ENCODE assay signal across 8 mouse cellular contexts in genomic region chr16:65664787-65665186, GRCm38 (mm10).
DNase-seq lines count a peak whose midpoint lies in the region; ATAC-seq and TF ChIP-seq lines count a peak whose summit lies in the region.

No protein-coding gene starts in this region.

- peak; percentile 51; the same call in 1 of the 2 replicates for ATAC-seq in hindbrain, embryonic 11.5 days (ENCODE audit: low FRiP score)
- no peak for ATAC-seq in hindbrain, embryonic 14.5 days (ENCODE audit: low FRiP score)
- peak; percentile 66 for ATAC-seq in intestine, postnatal 0 days
- peak; percentile 11; the same call in 1 of the 2 replicates for ATAC-seq in lung, embryonic 14.5 days (ENCODE audit: insufficient read depth)

- peak; percentile 14 for TF ChIP-seq RAD21 in MEL (IDR thresholded peaks at IDR 0.05; ENCODE audit: low read depth, low read length)

- 64% methylated on average over 3 of the region's 3 CpGs for WGBS in hindbrain, embryonic 11.5 days
- 77% methylated on average over 3 of the region's 3 CpGs for WGBS in hindbrain, embryonic 14.5 days
- WGBS in intestine, postnatal 0 days = 74% methylated on average over 3 of the region's 3 CpGs
- 55% methylated on average over 3 of the region's 3 CpGs for WGBS in lung, embryonic 14.5 days

- H3K36me3 ChIP-seq in hindbrain, embryonic 11.5 days (ENCODE audit: control insufficient read depth, insufficient read depth, low read length) = no peaks in the 10 kb centered on the region
- H3K36me3 ChIP-seq in hindbrain, embryonic 14.5 days (replicated peaks; ENCODE audit: control insufficient read depth, insufficient read depth) = no peaks in the 10 kb centered on the region
- no peaks in the 10 kb centered on the region for H3K36me3 ChIP-seq in MEL (ENCODE audit: control insufficient read depth in 1 of 2, insufficient read depth in 2 of 2, low read length in 2 of 2)
- no peaks in the 10 kb centered on the region for H3K36me3 ChIP-seq in intestine, postnatal 0 days (ENCODE audit: control insufficient read depth, insufficient read depth)
- H3K36me3 ChIP-seq in lung, embryonic 14.5 days (ENCODE audit: insufficient read depth) = no peaks in the 10 kb centered on the region
- H3K36me3 ChIP-seq in testis, adult 2 months (ENCODE audit: control insufficient read depth, insufficient read depth, low read length) = no peaks in the 10 kb centered on the region

- H3K4me1 ChIP-seq in hindbrain, embryonic 11.5 days (replicated peaks; ENCODE audit: control insufficient read depth, insufficient read depth, low read length) = no peaks in the 10 kb centered on the region
- no peaks in the 10 kb centered on the region for H3K4me1 ChIP-seq in hindbrain, embryonic 14.5 days (replicated peaks; ENCODE audit: control insufficient read depth, insufficient read depth, low read length)
- no peaks in the 10 kb centered on the region for H3K4me1 ChIP-seq in MEL (ENCODE audit: control insufficient read depth in 1 of 2, insufficient read depth in 2 of 2, low read length in 2 of 2)
- no peaks in the 10 kb centered on the region for H3K4me1 ChIP-seq in intestine, postnatal 0 days (replicated peaks; ENCODE audit: control insufficient read depth, insufficient read depth, low read length)
- H3K4me1 ChIP-seq in lung, embryonic 14.5 days (ENCODE audit: insufficient read depth) = no peaks in the 10 kb centered on the region
- H3K4me1 ChIP-seq in testis, adult 2 months (ENCODE audit: control insufficient read depth, insufficient read depth, low read length) = no peaks in the 10 kb centered on the region

- no peak overlapping the region for H3K27ac ChIP-seq in hindbrain, embryonic 11.5 days (ENCODE audit: low read depth, low read length)
- H3K27ac ChIP-seq in hindbrain, embryonic 14.5 days = no peak overlapping the region
- no peak overlapping the region for H3K27ac ChIP-seq in MEL (ENCODE audit: control insufficient read depth, low read depth, low read length)
- H3K27ac ChIP-seq in intestine, postnatal 0 days (ENCODE audit: low read depth, low read length) = no peak overlapping the region
- no peak overlapping the region for H3K27ac ChIP-seq in lung, embryonic 14.5 days (ENCODE audit: low read depth)
- no peak overlapping the region for H3K27ac ChIP-seq in testis, adult 2 months (ENCODE audit: control insufficient read depth, insufficient read depth, low read depth, low read length)

- no peaks in the 10 kb centered on the region for H3K9me3 ChIP-seq in hindbrain, embryonic 11.5 days (ENCODE audit: control insufficient read depth, low read length)
- H3K9me3 ChIP-seq in hindbrain, embryonic 14.5 days (ENCODE audit: control insufficient read depth, low read length) = no peaks in the 10 kb centered on the region
- no peaks in the 10 kb centered on the region for H3K9me3 ChIP-seq in MEL (replicated peaks; ENCODE audit: insufficient read depth, low read length)
- H3K9me3 ChIP-seq in intestine, postnatal 0 days (ENCODE audit: control insufficient read depth) = no peaks in the 10 kb centered on the region
- no peaks in the 10 kb centered on the region for H3K9me3 ChIP-seq in lung, embryonic 14.5 days (ENCODE audit: low read depth, low read length)

- H3K27me3 ChIP-seq in hindbrain, embryonic 11.5 days (ENCODE audit: control insufficient read depth, insufficient read depth, low read length) = no peaks in the 10 kb centered on the region
- no peaks in the 10 kb centered on the region for H3K27me3 ChIP-seq in hindbrain, embryonic 14.5 days (ENCODE audit: control insufficient read depth, insufficient read depth, low read length)
- H3K27me3 ChIP-seq in MEL (ENCODE audit: control insufficient read depth in 1 of 2, insufficient read depth in 2 of 2, low read length in 2 of 2) = no peaks in the 10 kb centered on the region
- no peaks in the 10 kb centered on the region for H3K27me3 ChIP-seq in intestine, postnatal 0 days (replicated peaks; ENCODE audit: control insufficient read depth, insufficient read depth, low read length)
- H3K27me3 ChIP-seq in lung, embryonic 14.5 days (ENCODE audit: insufficient read depth, low read length) = no peaks in the 10 kb centered on the region
- no peaks in the 10 kb centered on the region for H3K27me3 ChIP-seq in testis, adult 2 months (ENCODE audit: control insufficient read depth, insufficient read depth, low read length)

- H3K4me2 ChIP-seq in hindbrain, embryonic 11.5 days (replicated peaks; ENCODE audit: low read depth, low read length) = no peak overlapping the region
- no peak overlapping the region for H3K4me2 ChIP-seq in hindbrain, embryonic 14.5 days (replicated peaks)
- H3K4me2 ChIP-seq in intestine, postnatal 0 days (replicated peaks; ENCODE audit: low read depth) = no peak overlapping the region
- no peak overlapping the region for H3K4me2 ChIP-seq in lung, embryonic 14.5 days

- H3K4me3 ChIP-seq in hindbrain, embryonic 11.5 days (ENCODE audit: low read depth, low read length) = no peak overlapping the region
- H3K4me3 ChIP-seq in hindbrain, embryonic 14.5 days (replicated peaks; ENCODE audit: low read length) = no peak overlapping the region
- no peak overlapping the region for H3K4me3 ChIP-seq in MEL (ENCODE audit: control insufficient read depth in 1 of 2, insufficient read depth in 1 of 2, low read depth in 2 of 2, low read length in 2 of 2)
- H3K4me3 ChIP-seq in intestine, postnatal 0 days (ENCODE audit: low read depth, low read length) = no peak overlapping the region
- H3K4me3 ChIP-seq in lung, embryonic 14.5 days (ENCODE audit: low read depth, low read length) = no peak overlapping the region
- H3K4me3 ChIP-seq in testis, adult 2 months (ENCODE audit: control insufficient read depth, low read depth, low read length) = no peak overlapping the region

- intact Hi-C loops in left cerebral cortex, postnatal 14 days (cut with DNase I) = no loop called here

- DNase-seq in hindbrain, embryonic 11.5 days (ENCODE audit: low spot score) = peak; percentile 21
- no peak for DNase-seq in hindbrain, embryonic 14.5 days (ENCODE audit: low spot score)
- peak; percentile 31 for DNase-seq in MEL (ENCODE audit: low read depth, low spot score)
- DNase-seq in embryo, embryonic 10 days (ENCODE audit: low spot score) = peak; percentile 63
- peak; percentile 43 for DNase-seq in lung, embryonic 14.5 days
- DNase-seq in left cerebral cortex, postnatal 14 days (ENCODE audit: low spot score in 2 of 2) = no peak

- no peaks in the 10 kb centered on the region for H3K79me2 ChIP-seq in MEL (ENCODE audit: control insufficient read depth, insufficient read depth, low read length, poor library complexity)

- H3K9ac ChIP-seq in hindbrain, embryonic 11.5 days (ENCODE audit: low read depth, low read length) = no peak overlapping the region
- H3K9ac ChIP-seq in hindbrain, embryonic 14.5 days = no peak overlapping the region
- no peak overlapping the region for H3K9ac ChIP-seq in MEL (ENCODE audit: control insufficient read depth, low read depth, low read length, poor library complexity, severe bottlenecking)
- no peak overlapping the region for H3K9ac ChIP-seq in intestine, postnatal 0 days (ENCODE audit: low read depth, low read length)
- H3K9ac ChIP-seq in lung, embryonic 14.5 days = no peak overlapping the region

- peak; percentile 53 to 66 (median 56) for TF ChIP-seq CTCF in MEL (IDR thresholded peaks at IDR 0.05 in 2 of 3, conservative IDR thresholded peaks at IDR 0.05 in 1 of 3; ENCODE audit: control insufficient read depth in 1 of 3, insufficient read depth in 1 of 3, low read depth in 2 of 3, low read length in 3 of 3, poor library complexity in 1 of 3, severe bottlenecking in 1 of 3)
- TF ChIP-seq CTCF in intestine, postnatal 0 days (IDR thresholded peaks at IDR 0.05; ENCODE audit: low read depth) = peak; percentile 77
- TF ChIP-seq CTCF in lung, embryonic 14.5 days (IDR thresholded peaks at IDR 0.05; ENCODE audit: low read depth) = peak; percentile 67
- TF ChIP-seq CTCF in testis, adult 2 months (IDR thresholded peaks at IDR 0.05; ENCODE audit: control insufficient read depth, insufficient read depth, insufficient replicate concordance, low read depth, low read length) = peak; percentile 87; the same call in 1 of the 2 replicates

- no peak for TF ChIP-seq EP300 in MEL (IDR thresholded peaks at IDR 0.05; ENCODE audit: low read depth in 1 of 2, low read length in 2 of 2)

- TF ChIP-seq POLR2A in MEL (IDR thresholded peaks at IDR 0.05; ENCODE audit: control insufficient read depth in 1 of 2, insufficient read depth in 1 of 2, low read depth in 1 of 2, low read length in 2 of 2, poor library complexity in 1 of 2) = no peak
- no peak for TF ChIP-seq POLR2A in testis, adult 2 months (IDR thresholded peaks at IDR 0.05; ENCODE audit: control insufficient read depth, low read depth, low read length)

TF ChIP-seq in MEL, 35 proteins besides CTCF, POLR2A, EP300 and RAD21:
- TF ChIP-seq JUND (IDR thresholded peaks at IDR 0.05; ENCODE audit: low read depth, low read length) (no peak), SMC3 (IDR thresholded peaks at IDR 0.05; ENCODE audit: low read depth, low read length) (peak; percentile 51)
TF ChIP-seq in MEL: peak in this region for 1.

Comparison
In these comparisons a context has a peak if more than half of its experiments do, and no peak if none do; other contexts are left out.
1. DNase-seq: peak in hindbrain, embryonic 11.5 days (single experiment), MEL (single experiment), embryo, embryonic 10 days (single experiment) and lung, embryonic 14.5 days (single experiment); none in hindbrain, embryonic 14.5 days (single experiment) and left cerebral cortex, postnatal 14 days (0 of 2).
2. Peak in every context shown above with its lines, with median percentiles within 50 percentile points of each other: CTCF ChIP-seq.